Mouse (Mus musculus): ENCODE measurements around the gene Cpeb3.
A peak's percentile ranks its signal among the peaks of the same experiment; 100 is the strongest.

Cpeb3 gene

DNA sequence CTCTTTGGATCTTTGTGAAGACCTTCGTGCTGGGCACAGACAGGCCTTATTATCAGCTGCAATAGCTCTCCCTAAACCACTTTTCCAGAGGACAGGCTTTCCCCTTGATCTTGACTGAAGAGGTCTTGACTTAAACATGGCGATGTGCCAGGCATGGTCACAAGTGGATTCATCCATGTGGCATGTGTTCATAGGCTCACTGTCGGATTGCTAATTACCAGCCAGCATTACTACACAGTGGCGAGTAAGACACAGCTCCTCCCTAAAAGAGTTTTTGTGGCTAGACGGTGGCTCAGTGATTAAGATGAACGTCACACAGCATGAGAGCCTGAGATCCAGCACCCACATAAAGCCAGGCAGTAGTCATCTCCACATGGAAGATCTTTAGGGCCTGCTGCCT, 178.6 kb downstream of the Cpeb3 start:
- no peak for DNase-seq (ENCODE audit: low spot score)

DNA sequence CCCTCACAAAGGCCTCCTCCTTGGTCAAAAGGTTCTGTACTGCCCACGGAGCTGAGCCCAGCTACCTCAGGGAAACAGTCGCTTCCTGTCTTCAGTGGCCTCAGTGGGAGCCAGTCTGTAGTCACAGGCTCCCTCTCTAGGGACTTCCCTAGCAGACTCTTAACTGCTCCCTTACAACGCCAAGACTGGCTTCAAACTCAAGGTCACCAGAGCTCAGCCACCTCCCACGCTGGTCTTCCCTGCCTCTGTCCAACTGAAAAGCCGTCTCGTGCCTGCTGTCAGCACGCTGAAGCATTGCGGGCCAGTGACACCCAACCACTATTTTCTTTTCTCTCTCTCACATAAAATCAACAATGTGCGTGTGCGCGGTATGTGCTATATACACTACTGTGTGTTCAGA, 182.0 kb downstream of the Cpeb3 start:
- DNase-seq (ENCODE audit: low spot score): no peak

DNA sequence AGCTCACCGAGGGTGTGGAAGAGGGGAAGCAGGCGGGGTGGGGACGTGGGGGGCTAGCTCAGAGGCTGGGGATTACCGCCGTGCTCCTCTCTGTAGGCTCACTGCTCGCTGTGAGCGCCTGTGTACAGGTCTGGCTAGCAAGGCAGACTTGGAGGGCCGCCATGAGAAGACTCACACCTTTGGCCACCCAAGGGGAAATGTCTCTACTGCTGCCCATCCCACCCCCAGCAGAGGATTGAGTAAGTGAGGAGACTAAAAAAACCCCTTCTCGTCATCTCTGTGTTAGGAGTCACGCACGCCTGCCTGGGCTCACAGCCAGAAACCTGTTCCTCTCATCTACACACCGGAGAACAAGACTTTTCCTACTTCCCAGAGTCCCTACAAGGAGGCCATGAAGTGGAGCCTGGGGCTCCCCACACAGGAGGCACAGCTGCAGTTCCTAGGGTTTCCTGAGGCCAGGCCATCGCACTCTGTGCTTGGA, 182.5 kb downstream of the Cpeb3 start:
- DNase-seq (ENCODE audit: low spot score): no peak

DNA sequence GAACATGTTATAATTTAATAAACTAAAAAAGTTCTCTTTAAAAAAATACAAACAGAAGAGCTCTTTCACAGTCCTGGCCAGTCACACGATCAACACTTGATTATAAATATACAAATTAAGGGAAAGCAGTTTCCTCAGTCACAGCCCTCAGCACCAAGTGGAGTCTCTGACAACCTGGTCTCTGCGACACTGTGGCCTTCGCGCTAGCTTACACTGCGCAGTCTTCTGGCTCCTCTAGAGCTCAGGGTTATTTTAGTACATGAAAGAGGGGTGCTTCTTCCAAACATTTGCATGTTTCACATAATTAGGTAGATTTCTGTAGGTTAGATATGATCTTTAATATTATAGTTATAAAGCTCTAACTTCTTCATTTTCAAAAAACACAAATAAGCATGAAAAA, 186.3 kb downstream of the Cpeb3 start:
- no peak for DNase-seq (ENCODE audit: low spot score)

DNA sequence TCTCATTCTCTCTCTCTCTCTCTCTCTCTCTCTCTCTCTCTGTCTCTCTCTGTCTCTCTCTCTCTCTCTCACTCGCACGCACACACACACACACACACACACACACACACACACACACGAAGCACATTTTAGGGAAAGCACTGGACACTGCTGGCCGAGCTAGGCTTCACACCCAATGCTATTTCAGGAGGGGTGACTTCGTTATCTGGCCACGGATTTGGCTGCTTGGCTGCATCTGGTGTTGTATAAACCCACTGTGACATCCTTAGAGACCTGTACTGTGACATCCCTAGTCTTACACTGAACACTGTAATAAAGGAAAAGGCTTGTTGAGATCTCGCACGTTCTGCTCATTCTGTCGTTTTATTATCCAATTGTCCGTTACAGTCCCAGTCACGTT, 187.4 kb downstream of the Cpeb3 start:
- DNase-seq (ENCODE audit: low spot score): no peak

DNA sequence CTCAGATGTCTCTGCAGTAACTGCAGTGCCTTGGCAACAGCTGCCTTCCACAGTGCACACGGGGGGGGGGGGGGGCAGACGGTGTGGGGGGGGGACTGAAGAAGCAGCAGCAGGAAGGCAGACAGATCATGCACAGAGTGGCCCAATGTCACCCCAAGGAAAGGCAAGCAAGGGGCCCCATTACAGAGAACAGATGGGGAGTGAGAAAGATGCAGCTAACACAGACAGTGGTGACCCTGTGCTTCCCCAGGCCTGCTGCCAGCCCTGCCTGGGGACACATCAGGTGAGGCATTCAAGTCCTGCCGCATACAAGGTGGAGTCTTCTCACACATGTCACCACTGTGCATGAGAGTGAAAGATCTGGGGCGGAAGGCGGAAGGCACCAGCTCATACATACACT, 187.9 kb downstream of the Cpeb3 start:
- no peak for DNase-seq (ENCODE audit: low spot score)

DNA sequence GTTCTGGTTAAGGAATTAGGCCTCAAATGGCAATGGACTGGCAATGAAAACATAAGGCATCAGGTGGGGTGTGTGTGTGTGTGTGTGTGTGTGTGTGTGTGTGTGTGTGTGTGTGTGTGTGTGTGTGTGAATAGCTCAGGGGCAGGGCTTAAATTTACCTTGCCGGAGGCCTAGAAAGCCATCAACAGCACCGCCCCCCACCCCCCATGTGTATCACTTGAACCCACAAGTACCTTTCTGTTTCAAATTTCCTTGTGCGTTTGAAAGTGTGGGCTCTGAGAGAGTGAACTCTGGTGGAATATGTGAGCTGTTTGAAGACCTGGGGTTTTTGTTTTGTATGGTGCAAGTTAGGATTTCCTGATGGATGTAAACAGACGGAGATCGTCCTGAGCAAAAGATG, 189.5 kb downstream of the Cpeb3 start:
- DNase-seq (ENCODE audit: low spot score): no peak

DNA sequence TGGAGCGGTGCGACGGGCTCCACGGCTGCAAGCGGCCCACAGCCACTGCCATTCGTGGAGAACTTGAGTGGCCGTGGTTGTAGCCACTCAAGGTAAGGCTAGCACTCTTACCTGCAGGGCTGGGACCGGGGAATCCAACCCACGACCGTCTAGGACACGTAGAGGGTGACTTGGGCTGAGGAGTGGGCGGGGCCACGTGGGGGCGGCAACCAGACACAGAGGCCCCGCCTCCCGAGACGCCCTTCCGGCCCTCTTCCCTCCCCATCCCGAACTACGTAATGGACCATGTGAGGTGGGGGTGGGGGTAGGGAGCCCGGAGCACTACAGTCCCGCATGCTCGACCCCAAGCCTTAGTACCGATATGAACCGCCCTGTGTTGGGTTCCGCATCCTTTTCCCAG, 190.0 kb downstream of the Cpeb3 start:
- DNase-seq (ENCODE audit: low spot score): peak; percentile 27

DNA sequence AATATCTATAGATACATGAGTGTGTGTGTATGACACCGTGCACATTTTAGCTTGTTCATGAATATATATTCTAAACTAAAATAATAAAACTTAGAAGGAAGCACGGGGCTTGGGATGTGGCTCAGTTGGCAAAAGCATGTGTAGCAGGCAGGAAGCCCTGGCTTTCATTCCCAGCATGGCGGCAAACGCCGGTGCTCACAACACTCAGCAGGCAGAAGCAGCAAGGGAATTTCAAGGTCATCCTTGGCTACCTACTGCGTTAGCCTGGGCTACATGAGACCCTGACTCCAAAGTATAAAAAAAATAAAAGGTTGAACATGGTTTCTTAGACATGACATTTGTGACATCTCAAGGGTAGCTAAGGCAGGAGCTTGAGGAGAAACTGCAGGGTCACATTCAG, 191.5 kb downstream of the Cpeb3 start:
- no peak for DNase-seq (ENCODE audit: low spot score)

DNA sequence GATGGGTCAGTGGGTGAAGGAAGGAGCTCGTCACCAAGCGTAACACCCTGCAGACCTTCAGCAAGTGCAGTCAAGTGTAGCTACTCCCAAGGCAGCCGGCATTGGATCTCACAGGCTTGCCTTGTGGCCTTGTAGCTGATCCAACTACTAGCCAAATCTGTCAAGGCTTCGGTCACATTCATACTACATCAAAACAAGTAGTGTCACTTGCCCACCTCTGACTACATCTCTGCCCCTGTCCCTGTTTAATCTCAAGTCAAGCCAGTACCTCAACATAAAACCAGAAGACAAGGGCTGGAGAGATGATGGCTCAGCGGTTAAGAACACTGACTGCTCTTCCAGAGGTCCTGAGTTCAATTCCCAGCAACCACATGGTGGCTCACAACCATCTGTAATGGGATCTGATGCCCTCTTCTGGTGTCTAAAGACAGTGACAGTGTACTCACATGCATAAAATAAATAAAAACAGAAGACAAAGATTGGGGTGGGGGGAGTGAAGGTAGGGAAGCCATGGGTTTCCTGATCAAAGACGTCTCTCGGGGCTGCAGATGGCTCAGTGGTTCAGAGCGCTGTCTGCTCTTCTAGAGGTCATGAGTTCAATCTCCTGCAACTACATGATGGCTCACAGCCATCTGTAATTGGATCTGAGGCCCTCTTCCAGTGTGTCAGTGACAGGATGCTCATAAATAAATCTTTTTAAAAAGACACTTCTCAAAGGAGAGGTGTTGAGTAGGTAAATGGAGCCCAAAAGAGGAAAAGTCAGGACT, 194.0 kb downstream of the Cpeb3 start:
- DNase-seq (ENCODE audit: low spot score): no peak

DNA sequence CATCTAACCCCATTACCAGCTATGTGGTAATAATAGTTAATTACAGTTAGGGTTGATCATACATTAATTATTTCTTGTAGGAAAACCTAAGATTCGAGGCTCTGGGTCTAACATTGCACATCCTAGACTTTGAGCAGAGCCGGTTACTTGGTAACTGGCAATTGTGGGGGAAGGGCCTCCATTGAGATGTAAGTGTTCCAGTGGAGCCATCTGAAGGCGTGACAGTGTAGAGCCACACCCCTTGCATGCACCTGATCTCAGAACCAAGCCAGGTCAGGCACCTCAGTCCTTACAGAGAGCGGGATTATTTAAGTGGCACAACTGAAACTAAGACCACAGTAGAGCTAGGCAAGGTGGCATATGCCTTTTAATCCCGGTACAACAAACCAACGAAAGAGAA, 194.9 kb downstream of the Cpeb3 start:
- no peak for DNase-seq (ENCODE audit: low spot score)

DNA sequence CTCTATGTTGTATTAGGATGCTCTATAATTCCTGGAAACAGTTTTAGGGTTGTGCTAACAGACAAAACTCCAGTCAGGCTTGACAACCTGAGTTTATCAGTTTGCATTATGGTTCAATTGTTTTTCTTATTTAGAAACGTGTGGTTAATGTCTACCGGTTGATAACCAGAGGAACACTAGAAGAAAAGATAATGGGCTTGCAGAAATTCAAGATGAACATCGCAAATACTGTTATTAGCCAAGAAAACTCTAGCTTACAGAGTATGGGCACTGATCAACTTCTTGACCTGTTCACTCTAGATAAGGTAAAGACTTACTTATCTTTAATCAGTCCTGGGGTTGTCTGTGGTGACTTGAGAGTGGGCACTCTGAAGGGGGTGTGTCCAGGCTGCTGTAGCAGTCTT, 198.5 kb downstream of the Cpeb3 start:
- no peak for DNase-seq (ENCODE audit: low spot score)

DNA sequence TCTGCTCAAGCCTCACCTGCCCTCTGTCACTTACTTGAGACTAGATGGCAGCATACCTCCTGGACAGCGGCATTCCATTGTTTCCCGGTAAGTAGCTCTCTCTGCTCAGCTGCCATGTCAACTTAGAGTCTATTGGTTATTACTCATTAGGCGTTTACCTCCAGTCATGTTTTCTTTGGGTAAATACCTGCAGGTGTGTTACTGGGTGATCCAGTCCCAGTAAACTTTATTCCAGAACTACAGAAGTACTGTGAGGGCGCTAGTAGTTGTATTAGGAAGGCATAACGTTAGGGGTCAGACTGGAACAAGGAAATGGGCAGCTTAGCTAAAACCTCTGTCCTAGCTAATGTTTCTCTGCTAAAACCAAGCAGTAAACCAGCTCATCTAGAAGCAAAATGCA, 203.8 kb downstream of the Cpeb3 start:
- no peak for DNase-seq (ENCODE audit: low spot score)
